Comparison of ENCODE assay signal across 8 mouse cellular contexts in the genomic region with DNA sequence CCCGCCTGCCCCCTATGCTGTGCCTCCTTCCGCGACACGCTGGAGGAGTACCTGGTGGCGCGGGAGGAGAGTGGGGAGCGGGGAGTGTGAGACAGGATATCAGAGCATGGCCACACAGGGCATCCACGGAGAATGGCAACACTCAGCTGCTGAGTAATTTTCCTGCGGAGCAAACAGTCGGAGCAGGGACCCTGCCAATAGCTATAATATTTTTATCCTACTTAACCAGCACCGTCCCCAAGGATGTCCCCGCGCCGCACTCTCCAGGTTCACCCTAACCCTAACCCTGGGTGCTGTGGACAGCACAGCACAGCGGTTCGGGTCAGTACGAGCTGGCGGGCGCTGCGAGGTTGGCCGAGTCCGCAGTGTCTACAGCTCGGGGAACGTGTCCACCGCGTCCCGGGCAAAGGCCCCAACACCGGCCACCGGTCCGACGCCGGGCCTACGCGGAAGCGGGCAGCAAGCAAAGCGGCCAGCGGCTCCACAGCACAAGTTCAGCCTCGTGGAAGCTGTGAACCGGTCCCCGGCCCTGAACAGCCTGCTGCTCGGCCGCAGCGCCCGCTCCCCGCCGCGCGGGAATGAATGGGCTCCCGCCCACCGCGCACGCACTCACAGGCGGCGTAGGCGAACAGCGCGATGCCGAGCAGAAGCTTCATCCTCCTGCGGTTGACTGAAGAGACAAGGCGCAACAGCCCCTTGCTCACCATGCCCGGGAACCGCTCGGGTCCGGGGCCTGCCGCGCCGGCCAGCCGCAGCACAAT. TPM values are rescaled to one million over a fixed set of nuclear protein-coding genes. Genes with fewer than 3 reads are reported as not detected.
DNase-seq lines count a peak whose midpoint lies in the region; ATAC-seq and TF ChIP-seq lines count a peak whose summit lies in the region.

No protein-coding gene starts in this region.

- WGBS in hindbrain, postnatal 0 days, result 2% methylated on average over 67 of the region's 68 CpGs
- under 1% methylated on average over 68 of the region's 68 CpGs for WGBS in liver, embryonic 14.5 days (ENCODE audit: insufficient replicate concordance)

- TF ChIP-seq EP300 in liver, embryonic 14.5 days (IDR thresholded peaks at IDR 0.05; ENCODE audit: low read depth), result no peak

- peak overlapping the region; percentile 73 for H3K9ac ChIP-seq in hindbrain, postnatal 0 days (replicated peaks; ENCODE audit: low read length)
- H3K9ac ChIP-seq in liver, embryonic 14.5 days (replicated peaks), result peak overlapping the region; percentile 78

- H3K4me1 ChIP-seq in hindbrain, postnatal 0 days (ENCODE audit: insufficient read depth, low read length), result peaks cover 12% of the 10 kb centered on the region
- H3K4me1 ChIP-seq in liver, embryonic 14.5 days (replicated peaks; ENCODE audit: control insufficient read depth in 2 of 2, insufficient read depth in 2 of 2, low read length in 1 of 2), result peaks cover 8 to 10% of the 10 kb centered on the region in 2 experiments

- H3K4me2 ChIP-seq in hindbrain, postnatal 0 days (ENCODE audit: low read depth, low read length), result peak overlapping the region; percentile 82
- H3K4me2 ChIP-seq in liver, embryonic 14.5 days (ENCODE audit: low read depth), result peak overlapping the region; percentile 93

- no peaks in the 10 kb centered on the region for H3K36me3 ChIP-seq in hindbrain, postnatal 0 days (ENCODE audit: insufficient read depth, low read length)
- no peaks in the 10 kb centered on the region for H3K36me3 ChIP-seq in liver, embryonic 14.5 days (replicated peaks; ENCODE audit: control insufficient read depth, insufficient read depth, low read depth)

- H3K9me3 ChIP-seq in hindbrain, postnatal 0 days (ENCODE audit: low read length), result no peaks in the 10 kb centered on the region
- H3K9me3 ChIP-seq in liver, embryonic 14.5 days (ENCODE audit: control insufficient read depth, low read length), result no peaks in the 10 kb centered on the region

- ATAC-seq in erythroid progenitor cell, adult 5-6 weeks (replicated peaks; ENCODE audit: low FRiP score, poor library complexity, severe bottlenecking), result peak; percentile 48
- ATAC-seq in hindbrain, postnatal 0 days, result peak; percentile 84
- ATAC-seq in liver, embryonic 14.5 days (ENCODE audit: insufficient read depth), result peak; percentile 63

- H3K4me3 ChIP-seq in hindbrain, postnatal 0 days (ENCODE audit: low read length), result peak overlapping the region; percentile 73
- H3K4me3 ChIP-seq in liver, embryonic 14.5 days (ENCODE audit: insufficient read depth in 1 of 2, low read depth in 2 of 2, low read length in 2 of 2), result peak overlapping the region; percentile 78 to 93

- no peaks in the 10 kb centered on the region for H3K27me3 ChIP-seq in hindbrain, postnatal 0 days (ENCODE audit: insufficient read depth, low read length)
- no peaks in the 10 kb centered on the region for H3K27me3 ChIP-seq in liver, embryonic 14.5 days (ENCODE audit: control insufficient read depth, insufficient read depth, low read length)

- H3K27ac ChIP-seq in hindbrain, postnatal 0 days, result peak overlapping the region; percentile 91
- peak overlapping the region; percentile 57 for H3K27ac ChIP-seq in liver, embryonic 14.5 days

- TF ChIP-seq CTCF in hindbrain, postnatal 0 days (IDR thresholded peaks at IDR 0.05; ENCODE audit: low read depth), result no peak
- 0 out of 2 replicates have a peak, but pooled peaks have one; percentile 2 for TF ChIP-seq CTCF in liver, embryonic 14.5 days (IDR thresholded peaks at IDR 0.05; ENCODE audit: low read depth)

- intact Hi-C loops in heart, postnatal 14 days (cut with DNase I), result no loop called here

- peak; percentile 14 for DNase-seq in heart, adult 8-10 months (ENCODE audit: low spot score)
- DNase-seq in heart, postnatal 14 days, result no peak
- DNase-seq in MEL-GATA-1-ER (ENCODE audit: extremely low read depth, low read depth), result peak; percentile 16
- DNase-seq in hindbrain, postnatal 0 days (ENCODE audit: low spot score), result peak; percentile 44
- peak; percentile 39 to 49 (median 40) for DNase-seq in liver, embryonic 14.5 days (ENCODE audit: low read depth in 3 of 3, low spot score in 3 of 3)
- peak; percentile 59 for DNase-seq in naive thymus-derived CD4-positive, alpha-beta T cell, adult 2 months (ENCODE audit: low read depth)
- DNase-seq in thymus, postnatal 36 days, result peak; percentile 54 to 69

RNA-seq across cellular contexts. Expression of gene Uxs1, which starts 0.4 kb away (rescaled TPM):
- total RNA-seq in heart, adult 8-10 months (2022), result 10 to 100 TPM in 2 of 4 experiments, 1 to 10 TPM in 2; 8.0 to 11.8 (median 10.1) TPM
- 1 to 10 TPM; 7.8 to 8.8 TPM for total RNA-seq in heart, postnatal 14 days (2021)
- total RNA-seq in erythroid progenitor cell, adult 5-6 weeks (2015; ENCODE audit: low replicate concordance), result 6.5 and 8.0 TPM in 2 replicates
- total RNA-seq in erythroid progenitor cell, adult 5-6 weeks (2017; ENCODE audit: low replicate concordance), result 5.8 and 7.9 TPM in 2 replicates
- 8.8 and 17.4 TPM in 2 replicates for total RNA-seq in hindbrain, postnatal 0 days (2014; rRNA removed)
- 20.6 and 22.3 TPM in 2 replicates for polyA plus RNA-seq in hindbrain, postnatal 0 days (2015; fragmentation: Nextera tagmentation; extraction: Ambion mirVana)
- polyA plus RNA-seq in liver, embryonic 14.5 days (2012; rRNA removed), result 10.6 and 10.9 TPM in 2 replicates
- 10.1 and 11.2 TPM in 2 replicates for polyA plus RNA-seq in liver, embryonic 14.5 days (2014; fragmentation: Nextera tagmentation; extraction: Ambion mirVana)

Comparison
In these comparisons a context has a peak if more than half of its experiments do, and no peak if none do; other contexts are left out.
1. DNase-seq: peak in heart, adult 8-10 months (single experiment), MEL-GATA-1-ER (single experiment), hindbrain, postnatal 0 days (single experiment), liver, embryonic 14.5 days (3 of 3), naive thymus-derived CD4-positive, alpha-beta T cell, adult 2 months (single experiment) and thymus, postnatal 36 days (2 of 2); none in heart, postnatal 14 days (0 of 2).
2. Peak in every context shown above with its lines, with median percentiles within 50 percentile points of each other: ATAC-seq.